Mouse (Mus musculus) CH12.LX (cell line): Measurements from ENCODE around the gene Gm281. TPM values are rescaled to one million over a fixed set of nuclear protein-coding genes. Genes with fewer than 3 reads are reported as not detected.
"Not testable (repeated sequence)": the region's sequence is repeated elsewhere in the genome, so short reads cannot be mapped to it uniquely, and the experiment has no call there.

Experiments used
- DNase-seq: peaks from one replicate; pipeline ENCODE4 v3.0.0-alpha.2; 2013; ENCODE audit errors: extremely low read depth
- H3K27ac ChIP-seq: 2 replicates; pipeline ENCODE4 v1.5.1; 2012; ENCODE audit warnings: low read depth, mild to moderate bottlenecking, control low read depth, moderate library complexity; ENCODE audit not compliant: insufficient read depth
- H3K27me3 ChIP-seq: replicated peaks from 2 replicates; pipeline ENCODE3; 2012; ENCODE audit warnings: inconsistent platforms
- H3K36me3 ChIP-seq, 2 experiments: replicated peaks in 1 of 2; 2 replicates each; pipeline versions ENCODE3 to v1.6.1; 2012; ENCODE audit warnings: inconsistent platforms in 1 of 2, low read length in 1 of 2, mild to moderate bottlenecking in 1 of 2, mixed read lengths in 1 of 2, moderate library complexity in 1 of 2; ENCODE audit not compliant: control insufficient read depth in 1 of 2, insufficient read depth in 1 of 2
- H3K4me1 ChIP-seq, 2 experiments: 2 replicates each; pipeline ENCODE4 v1.6.1; 2012; ENCODE audit warnings: inconsistent platforms in 1 of 2, moderate library complexity in 1 of 2; ENCODE audit not compliant: insufficient read depth in 2 of 2, control insufficient read depth in 1 of 2
- H3K4me2 ChIP-seq: 2 replicates; pipeline ENCODE4 v1.6.1; 2012; ENCODE audit warnings: low read depth, mild to moderate bottlenecking, control low read depth; ENCODE audit not compliant: poor library complexity, insufficient read depth, severe bottlenecking
- H3K4me3 ChIP-seq, 3 experiments: fragments of 150-350 bp in 1 of 3; sonication (generic) in 1 of 3; replicated peaks in 1 of 3; 2 replicates each; pipeline versions ENCODE3 to v1.5.1; 2011 to 2012; ENCODE audit warnings: low read depth in 2 of 3, low read length in 2 of 3, mild to moderate bottlenecking in 2 of 3, moderate library complexity in 2 of 3, control low read depth in 1 of 3, improper control_type of control experiment in 1 of 3, inconsistent platforms in 1 of 3, mixed read lengths in 1 of 3; ENCODE audit not compliant: poor library complexity in 1 of 3
- H3K79me2 ChIP-seq: replicated peaks from 2 replicates; pipeline ENCODE4 v1.6.1; 2012; ENCODE audit warnings: mild to moderate bottlenecking, moderate library complexity; ENCODE audit not compliant: control insufficient read depth, poor library complexity, insufficient read depth, severe bottlenecking; ENCODE audit errors: extremely low read depth
- H3K9ac ChIP-seq: 2 replicates; pipeline ENCODE4 v1.6.1; 2012; ENCODE audit warnings: low read depth, mild to moderate bottlenecking, control low read depth, moderate library complexity; ENCODE audit not compliant: insufficient read depth
- H3K9me3 ChIP-seq: replicated peaks from 2 replicates; pipeline ENCODE3; 2012; ENCODE audit warnings: low read length, inconsistent platforms, mixed read lengths
- BHLHE40 ChIP-seq: IDR thresholded peaks from 2 replicates; pipeline ENCODE4 v1.6.1; 2011; ENCODE audit warnings: mild to moderate bottlenecking, low read depth, low read length, improper control_type of control experiment
- CTCF ChIP-seq, 2 experiments: IDR thresholded peaks in 1 of 2; conservative IDR thresholded peaks in 1 of 2; 2 replicates each; pipeline ENCODE4 v1.5.1; 2011 to 2012; ENCODE audit warnings: low read depth in 2 of 2, low read length in 2 of 2, improper control_type of control experiment in 1 of 2, inconsistent platforms in 1 of 2, mild to moderate bottlenecking in 1 of 2, moderate library complexity in 1 of 2
- E2F4 ChIP-seq: IDR thresholded peaks from 2 replicates; pipeline ENCODE4 v1.6.1; 2011; ENCODE audit warnings: low read depth, low read length, improper control_type of control experiment; ENCODE audit not compliant: insufficient replicate concordance
- HCFC1 ChIP-seq: IDR thresholded peaks from 2 replicates; pipeline ENCODE4 v1.6.1; 2012; ENCODE audit warnings: low read depth, mild to moderate bottlenecking, inconsistent platforms, low read length, improper control_type of control experiment
- MAZ ChIP-seq: IDR thresholded peaks from 2 replicates; pipeline ENCODE4 v1.6.1; 2012; ENCODE audit warnings: low read depth, mild to moderate bottlenecking, inconsistent platforms, low read length, improper control_type of control experiment, moderate library complexity
- MEF2A ChIP-seq: IDR thresholded peaks from 2 replicates; pipeline ENCODE4 v1.6.1; 2014; ENCODE audit warnings: low read depth, mild to moderate bottlenecking, inconsistent platforms, low read length, improper control_type of control experiment, borderline replicate concordance
- NRF1 ChIP-seq: IDR thresholded peaks from 2 replicates; pipeline ENCODE4 v1.6.1; 2014; ENCODE audit warnings: low read depth, mild to moderate bottlenecking, inconsistent platforms, low read length, improper control_type of control experiment, moderate library complexity
- RAD21 ChIP-seq: IDR thresholded peaks from 2 replicates; pipeline ENCODE4 v1.6.1; 2011; ENCODE audit warnings: low read depth, mild to moderate bottlenecking, low read length, improper control_type of control experiment, moderate library complexity
- RCOR1 ChIP-seq: conservative IDR thresholded peaks from 2 replicates; pipeline ENCODE4 v1.6.1; 2012; ENCODE audit warnings: low read depth, mild to moderate bottlenecking, inconsistent platforms, low read length, improper control_type of control experiment
- SIN3A ChIP-seq: IDR thresholded peaks from 2 replicates; pipeline ENCODE4 v1.6.1; 2012; ENCODE audit warnings: low read length, improper control_type of control experiment, inconsistent platforms
- SMC3 ChIP-seq: IDR thresholded peaks from 2 replicates; pipeline ENCODE4 v1.6.1; 2011; ENCODE audit warnings: low read depth, low read length, improper control_type of control experiment
- TCF12 ChIP-seq: IDR thresholded peaks from 2 replicates; pipeline ENCODE4 v1.6.1; 2014; ENCODE audit warnings: low read depth, mild to moderate bottlenecking, inconsistent platforms, low read length, improper control_type of control experiment
- ZNF384 ChIP-seq: IDR thresholded peaks from 2 replicates; pipeline ENCODE4 v1.6.1; 2012; ENCODE audit warnings: low read depth, low read length, improper control_type of control experiment, inconsistent platforms
- dilution Hi-C: fragments of 300-500 bp; cut with MboI; formaldehyde crosslinking; loops from 2 replicates; pipeline ENCODE4 v1.14.3; 2020; ENCODE audit warnings: low sequenced_read_pairs; ENCODE audit not compliant: extremely low pct_unique_long_range_greater_than_20kb, extremely low pct_ligation_motif_present
- in situ Hi-C: fragments of 300-500 bp; cut with MboI; formaldehyde crosslinking; loops from 3 replicates; pipeline ENCODE4 v1.14.3; 2019; ENCODE audit warnings: low sequenced_read_pairs, low pct_ligation_motif_present, low pct_unique_long_range_greater_than_20kb, mixed read lengths
- polyA plus RNA-seq: library from polyadenylated mRNA; unstranded; fragments of >175 nt; gene quantifications from 2 replicates; pipeline ENCODE4 v1.2.1, GENCODE M21; 2012; ENCODE audit warnings: low read depth; ENCODE audit not compliant: insufficient read length
- total RNA-seq, 2 experiments: library from RNA; depleted of rRNA; stranded (reverse); fragments of 300-350 nt in 1 of 2; fragments of >200 nt in 1 of 2; gene quantifications; 2 replicates each; pipeline ENCODE4 v1.2.3; 2012 to 2014

Gene Gm281
- total and polyA plus RNA-seq, 3 experiments = not detected

DNA sequence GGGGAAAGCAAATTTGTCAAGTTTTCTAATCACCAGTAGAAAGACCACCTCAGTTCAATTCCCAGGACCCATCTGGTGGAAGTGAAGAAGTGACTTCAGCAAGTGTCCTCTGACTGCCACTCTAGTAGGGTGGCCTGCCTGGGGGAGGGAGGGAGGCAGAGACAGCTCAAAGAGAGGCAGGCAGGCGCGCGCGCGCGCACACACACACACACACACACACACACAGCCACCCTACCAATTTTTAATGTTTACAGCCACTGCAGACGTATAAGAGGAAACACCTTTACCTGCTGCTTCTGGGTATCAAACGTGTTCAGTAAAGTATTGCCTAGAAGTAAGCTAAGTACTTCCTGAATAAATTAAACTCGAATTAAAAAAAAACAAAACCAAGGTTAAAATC is 45.8 kb upstream of the Gm281 start:
- Histone ChIP-seq H3K4me1 (peaks cover 3 to 22% of the 10 kb centered on the region in 2 experiments; a peak in 3 of 4 replicates), H3K9me3 (no peaks in the 10 kb centered on the region), H3K4me3 (peak overlapping the region; percentile 73 to 90 (median 85)), H3K79me2 (peaks cover 33% of the 10 kb centered on the region), H3K4me2 (peak overlapping the region; percentile 84), H3K36me3 (peaks cover 8 to 28% of the 10 kb centered on the region in 2 experiments), H3K27ac (no peak overlapping the region), H3K9ac (peak overlapping the region; percentile 96), H3K27me3 (no peaks in the 10 kb centered on the region)
- no peak for TF ChIP-seq MEF2A
- TF ChIP-seq NRF1 = peak; percentile 72
- 0 out of 2 replicates have a peak, but pooled peaks have one; percentile 27 for TF ChIP-seq TCF12
- TF ChIP-seq BHLHE40 = no peak
- TF ChIP-seq MAZ = no peak
- TF ChIP-seq RCOR1 = peak; percentile 17; the same call in 1 of the 2 replicates
- TF ChIP-seq SIN3A = 0 out of 2 replicates have a peak, but pooled peaks have one; percentile 45
- TF ChIP-seq HCFC1 = 0 out of 2 replicates have a peak, but pooled peaks have one; percentile 7
- in situ Hi-C loops (no loop called here), dilution Hi-C loops (no loop called here)
- DNase-seq = peak; percentile 54

DNA sequence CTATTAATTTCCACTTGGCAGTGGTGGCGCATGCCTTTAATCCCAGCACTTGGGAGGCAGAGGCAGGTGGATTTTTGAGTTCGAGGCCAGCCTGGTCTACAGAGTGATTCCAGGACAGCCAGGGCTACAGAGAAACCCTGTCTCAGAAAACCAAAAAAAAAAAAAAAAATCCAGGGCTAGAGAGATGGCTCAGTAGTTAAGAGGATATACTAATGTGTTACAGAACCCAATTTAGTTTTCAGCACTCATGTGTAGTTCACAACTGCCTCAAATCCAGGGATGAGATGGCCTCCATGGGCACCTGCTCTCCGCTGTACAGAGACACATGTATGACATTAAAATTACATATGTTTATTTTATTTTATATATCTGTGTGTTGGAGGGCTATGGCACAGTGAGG is 37.9 kb upstream of the Gm281 start:
- dilution Hi-C loops = not testable (repeated sequence)

DNA sequence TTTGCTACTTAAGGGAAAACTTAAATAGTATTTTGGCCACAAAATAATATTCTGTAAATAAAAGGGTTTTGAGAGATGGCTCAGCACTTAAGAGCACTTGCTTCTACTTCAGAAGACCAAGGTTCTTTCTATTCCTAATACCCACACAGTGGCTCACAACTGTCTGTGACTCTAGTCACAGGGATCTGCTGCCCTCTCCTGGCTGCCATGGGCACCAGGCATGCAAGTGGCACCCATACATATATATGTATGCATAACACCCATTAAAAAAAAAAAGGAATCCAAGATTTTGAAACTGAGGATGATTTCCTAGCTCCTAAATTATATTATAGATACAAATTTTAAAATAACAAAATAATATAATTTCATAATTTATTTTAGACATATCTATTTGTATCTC is 36.1 kb upstream of the Gm281 start:
- Histone ChIP-seq H3K9ac (no peak overlapping the region), H3K79me2 (no peaks in the 10 kb centered on the region), H3K27ac (no peak overlapping the region), H3K4me2 (no peak overlapping the region), H3K36me3 (peaks cover 23 to 68% of the 10 kb centered on the region in 2 experiments), H3K9me3 (no peaks in the 10 kb centered on the region), H3K27me3 (no peaks in the 10 kb centered on the region)
- peak; percentile 43 for DNase-seq
- dilution Hi-C loops = no loop called here
- peak; percentile 38 for TF ChIP-seq SMC3
- peak; percentile 40 for TF ChIP-seq RAD21
- peak; percentile 30 to 67; a peak in 3 of 4 replicates for TF ChIP-seq CTCF (conservative IDR thresholded peaks at IDR 0.05 in 1 of 2, IDR thresholded peaks at IDR 0.05 in 1 of 2; ENCODE audit: low read depth in 2 of 2, low read length in 2 of 2)
- TF ChIP-seq E2F4 = no peak
- TF ChIP-seq ZNF384 = peak; percentile 62
- TF ChIP-seq, all 38 proteins: peak for 4
- no peaks in the 10 kb centered on the region for H3K4me1 ChIP-seq
- in situ Hi-C loops = no loop called here
- H3K4me3 ChIP-seq = no peak overlapping the region

More for the DNA sequence above, 37.9 kb upstream of the Gm281 start:
- H3K9me3 ChIP-seq, H3K4me3 ChIP-seq, H3K4me2 ChIP-seq, H3K4me1 ChIP-seq, H3K27ac ChIP-seq, DNase-seq, H3K27me3 ChIP-seq, H3K9ac ChIP-seq, in situ Hi-C loops, H3K79me2 ChIP-seq: not testable (repeated sequence)
- peaks cover 30 to 74% of the 10 kb centered on the region in 2 experiments for H3K36me3 ChIP-seq
